Mouse (Mus musculus): ENCODE measurements around the gene Etnppl. TPM values are rescaled to one million over a fixed set of nuclear protein-coding genes. Genes with fewer than 3 reads are reported as not detected.

Etnppl gene
- 0.04 TPM for polyA plus RNA-seq (2021)

GRCm38 (mm10) chr3:130617439-130617898, at the start of gene Etnppl:
Gene Etnppl (plus strand): TSS chr3:130617448.
- no peak for DNase-seq (ENCODE audit: low read depth, low spot score)
- POLR2A ChIA-PET: interaction anchor here (0.6 kb wide), 1 partner anchor 589 kb away, joined by 5 read pairs; no protein-coding TSS in a partner anchor
- no peak for ATAC-seq
- no peaks in the 10 kb centered on the region for H3K27me3 ChIP-seq
- CTCF ChIA-PET: interaction anchor here (1.9 kb wide), 1 partner anchor 16 kb away, joined by 4 read pairs; no protein-coding TSS in a partner anchor
- in situ Hi-C loops (cut with MboI; ENCODE audit: low pct_unique_long_range_greater_than_20kb): no loop called here
- no peak for TF ChIP-seq CTCF (IDR thresholded peaks at IDR 0.05)

- DNase-seq (ENCODE audit: low read depth, low spot score) (no peak), ATAC-seq (no peak)
- H3K27me3 ChIP-seq: peaks cover 2% of the 10 kb centered on the region
- CTCF ChIA-PET: no interaction called here
- TF ChIP-seq CTCF (IDR thresholded peaks at IDR 0.05): no peak
- in situ Hi-C loops (cut with MboI; ENCODE audit: low pct_unique_long_range_greater_than_20kb): no loop called here
- POLR2A ChIA-PET: no interaction called here
These were observed 48.7 kb upstream of the Etnppl start for GRCm38 (mm10) chr3:130568331-130569095.

- H3K27me3 ChIP-seq: peaks cover 6% of the 10 kb centered on the region
- ChIA-PET POLR2A (no interaction called here), CTCF (no interaction called here)
- ATAC-seq: no peak
- TF ChIP-seq CTCF (IDR thresholded peaks at IDR 0.05): peak; percentile 50
- in situ Hi-C loops (cut with MboI; ENCODE audit: low pct_unique_long_range_greater_than_20kb): loop anchor here (5.0 to 10.0 kb wide), 2 partner anchors 388 to 471 kb away; no protein-coding TSS in a partner anchor
- DNase-seq (ENCODE audit: low read depth, low spot score): no peak
These were observed 44.0 kb upstream of the Etnppl start for GRCm38 (mm10) chr3:130573243-130573642.

- CTCF ChIA-PET: interaction anchor here (1.0 to 1.4 kb wide), 4 partner anchors 10 to 471 kb away, joined by 3 to 8 read pairs (median 3); no protein-coding TSS in a partner anchor
- in situ Hi-C loops (cut with MboI; ENCODE audit: low pct_unique_long_range_greater_than_20kb): loop anchor here (5.0 to 10.0 kb wide), 2 partner anchors 390 to 472 kb away; no protein-coding TSS in a partner anchor
- DNase-seq (ENCODE audit: low read depth, low spot score) (no peak), ATAC-seq (no peak)
- peaks cover 6% of the 10 kb centered on the region for H3K27me3 ChIP-seq
- TF ChIP-seq CTCF (IDR thresholded peaks at IDR 0.05): peak; percentile 75
- POLR2A ChIA-PET: no interaction called here
These were observed 42.6 kb upstream of the Etnppl start for GRCm38 (mm10) chr3:130574652-130575051.

DNA sequence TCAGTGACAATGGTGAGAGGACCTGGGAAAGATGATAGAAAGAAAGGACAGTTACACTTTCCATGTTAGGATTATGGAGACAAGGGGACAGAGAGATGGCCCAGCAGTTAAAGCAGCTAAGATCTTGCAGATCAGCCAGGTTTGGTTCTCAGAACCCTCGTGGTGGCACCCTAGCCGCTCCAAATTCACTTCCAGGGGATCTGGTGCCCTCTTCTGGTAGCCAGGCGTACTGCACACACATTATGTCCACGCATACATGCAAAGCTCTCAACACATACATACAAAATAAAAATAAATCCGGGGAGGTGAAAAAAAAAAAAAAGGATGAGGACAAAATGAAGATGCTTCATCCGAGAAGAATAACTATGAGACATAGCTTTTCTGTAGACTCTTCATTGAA, 40.6 kb upstream of the Etnppl start:
- ChIA-PET POLR2A (interaction anchor here (0.6 kb wide), 1 partner anchor 700 kb away, joined by 3 read pairs; no protein-coding TSS in a partner anchor), CTCF (interaction anchor here (1.6 kb wide), 1 partner anchor 9 kb away, joined by 7 read pairs; no protein-coding TSS in a partner anchor)
- no peak for ATAC-seq
- TF ChIP-seq CTCF (IDR thresholded peaks at IDR 0.05): peak; percentile 81
- H3K27me3 ChIP-seq: peaks cover 3% of the 10 kb centered on the region
- DNase-seq (ENCODE audit: low read depth, low spot score): no peak
- in situ Hi-C loops (cut with MboI; ENCODE audit: low pct_unique_long_range_greater_than_20kb): loop anchor here (10.0 kb wide), 1 partner anchor 392 kb away; no protein-coding TSS in a partner anchor

GRCm38 (mm10) chr3:130579501-130579900, 37.7 kb upstream of the Etnppl start:
- no peak for ATAC-seq
- peaks cover 3% of the 10 kb centered on the region for H3K27me3 ChIP-seq
- DNase-seq (ENCODE audit: low read depth, low spot score): no peak
- ChIA-PET POLR2A (no interaction called here), CTCF (no interaction called here)
- no peak for TF ChIP-seq CTCF (IDR thresholded peaks at IDR 0.05)
- in situ Hi-C loops (cut with MboI; ENCODE audit: low pct_unique_long_range_greater_than_20kb): loop anchor here (10.0 kb wide), 1 partner anchor 395 kb away; no protein-coding TSS in a partner anchor

DNA sequence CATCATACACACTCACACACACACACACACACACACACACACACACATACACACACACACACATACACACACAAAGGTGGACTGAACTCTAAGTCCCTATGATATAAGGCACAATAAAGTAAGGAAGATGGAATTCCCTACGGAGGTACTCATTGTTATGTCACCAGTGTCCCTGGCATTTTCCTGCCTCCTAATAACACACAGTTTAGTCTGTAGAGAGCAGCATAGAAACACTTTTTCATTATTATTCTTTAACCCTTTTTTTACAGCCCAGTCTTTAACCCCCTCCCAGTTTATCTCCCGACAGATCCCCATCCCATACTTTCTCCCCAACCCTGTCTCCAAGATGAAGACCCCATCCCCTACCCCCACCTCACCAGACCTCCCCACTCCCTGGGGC, 35.7 kb upstream of the Etnppl start:
- no peaks in the 10 kb centered on the region for H3K27me3 ChIP-seq
- DNase-seq (ENCODE audit: low read depth, low spot score) (no peak), ATAC-seq (no peak)
- no peak for TF ChIP-seq CTCF (IDR thresholded peaks at IDR 0.05)
- POLR2A ChIA-PET: no interaction called here
- CTCF ChIA-PET: no interaction called here
- in situ Hi-C loops (cut with MboI; ENCODE audit: low pct_unique_long_range_greater_than_20kb): no loop called here

GRCm38 (mm10) chr3:130582903-130583664, 34.2 kb upstream of the Etnppl start:
- TF ChIP-seq CTCF (IDR thresholded peaks at IDR 0.05): no peak
- ChIA-PET CTCF (no interaction called here), POLR2A (no interaction called here)
- ATAC-seq: no peak
- no peaks in the 10 kb centered on the region for H3K27me3 ChIP-seq
- no peak for DNase-seq (ENCODE audit: low read depth, low spot score)
- in situ Hi-C loops (cut with MboI; ENCODE audit: low pct_unique_long_range_greater_than_20kb): no loop called here

DNA sequence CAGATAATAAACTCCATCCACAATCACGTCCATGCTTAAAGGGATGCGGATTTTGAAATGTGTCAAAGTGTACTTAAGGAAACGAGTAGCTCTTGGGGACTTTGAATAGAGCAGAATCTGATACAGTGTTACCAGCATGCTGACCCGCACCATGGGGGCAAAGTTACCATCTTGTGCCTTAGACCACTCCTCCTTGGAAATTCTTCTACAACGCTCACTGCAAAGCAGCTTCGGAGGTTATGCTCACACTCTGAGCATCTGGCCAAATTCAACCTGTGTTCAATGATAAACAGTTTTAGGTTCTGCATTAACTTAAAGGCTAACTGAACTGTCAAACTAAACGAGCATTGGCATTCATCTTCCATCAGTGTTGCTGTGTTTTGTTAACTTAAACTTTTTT, 33.2 kb upstream of the Etnppl start:
- CTCF ChIA-PET: interaction anchor here (2.0 kb wide), 1 partner anchor 10 kb away, joined by 8 read pairs; no protein-coding TSS in a partner anchor
- DNase-seq (ENCODE audit: low read depth, low spot score) (no peak), ATAC-seq (no peak)
- POLR2A ChIA-PET: no interaction called here
- TF ChIP-seq CTCF (IDR thresholded peaks at IDR 0.05): no peak
- H3K27me3 ChIP-seq: no peaks in the 10 kb centered on the region
- in situ Hi-C loops (cut with MboI; ENCODE audit: low pct_unique_long_range_greater_than_20kb): no loop called here

DNA sequence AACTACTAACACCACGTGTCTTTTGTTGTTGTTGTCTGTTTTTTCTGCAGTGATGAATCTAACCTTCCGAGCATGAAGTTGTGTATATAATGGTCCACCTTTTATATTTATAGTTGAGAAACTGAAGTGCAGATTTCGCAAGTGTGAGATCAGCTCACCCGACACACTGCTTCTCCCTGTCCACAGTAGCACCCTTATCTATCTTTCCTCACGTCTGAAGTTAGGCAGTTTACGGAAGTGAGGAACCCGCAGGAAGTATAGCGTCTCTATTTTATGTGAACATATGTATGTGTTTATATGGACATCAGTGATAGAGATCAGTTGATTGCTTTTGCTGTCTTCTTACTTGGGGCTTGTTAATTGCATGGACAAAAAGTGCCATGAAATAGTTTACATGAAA, 22.2 kb upstream of the Etnppl start:
- POLR2A ChIA-PET: no interaction called here
- no peak for ATAC-seq
- H3K27me3 ChIP-seq: peaks cover 9% of the 10 kb centered on the region
- TF ChIP-seq CTCF (IDR thresholded peaks at IDR 0.05): no peak
- DNase-seq (ENCODE audit: low read depth, low spot score): no peak
- CTCF ChIA-PET: no interaction called here
- in situ Hi-C loops (cut with MboI; ENCODE audit: low pct_unique_long_range_greater_than_20kb): no loop called here

GRCm38 (mm10) chr3:130601491-130601890, 15.8 kb upstream of the Etnppl start:
- ChIA-PET POLR2A (no interaction called here), CTCF (no interaction called here)
- TF ChIP-seq CTCF (IDR thresholded peaks at IDR 0.05): no peak
- DNase-seq (ENCODE audit: low read depth, low spot score): no peak
- no peak for ATAC-seq
- peaks cover 9% of the 10 kb centered on the region for H3K27me3 ChIP-seq
- in situ Hi-C loops (cut with MboI; ENCODE audit: low pct_unique_long_range_greater_than_20kb): no loop called here
